In the genomic region with DNA sequence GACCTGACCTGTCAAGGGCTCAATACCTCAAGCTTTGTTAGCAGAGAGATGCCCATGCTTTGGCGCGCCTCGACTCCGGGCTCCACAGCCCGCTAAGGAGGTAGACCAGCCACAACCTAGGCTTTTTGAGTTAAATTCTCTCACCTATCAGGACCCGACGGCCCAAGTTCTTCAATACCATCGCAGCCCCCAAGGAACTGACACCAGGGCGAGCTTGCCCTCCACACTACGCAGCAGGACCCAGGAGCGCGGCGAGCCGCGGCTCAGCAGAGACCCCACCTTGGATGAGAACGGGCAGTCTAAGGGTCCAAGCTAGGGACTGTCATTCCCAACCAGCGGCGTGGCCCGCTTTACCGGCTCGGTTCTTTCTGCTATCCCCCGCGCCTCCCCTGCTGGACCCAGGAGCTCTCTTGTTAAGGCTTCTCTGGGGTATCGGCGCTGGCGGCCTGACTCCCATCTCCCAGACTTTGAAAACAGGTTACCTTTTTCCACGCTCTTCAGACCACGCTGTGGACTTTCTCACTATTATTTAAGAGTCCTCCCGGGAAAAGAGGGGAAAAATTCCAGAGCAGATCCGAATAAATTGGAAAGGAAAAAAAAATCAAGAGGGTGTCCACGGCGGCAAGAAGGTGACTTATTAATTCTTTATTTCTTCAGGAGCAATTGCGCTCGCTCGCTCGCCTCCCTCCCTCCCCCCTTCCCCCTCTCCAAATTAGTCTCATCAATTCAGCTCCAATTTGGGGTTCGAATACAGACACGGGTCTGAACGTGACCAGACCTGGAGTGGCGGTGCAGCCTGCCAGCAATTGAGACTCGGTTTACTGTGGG, we compare ENCODE assay signal across 8 mouse cellular contexts. TPM values are rescaled to one million over a fixed set of nuclear protein-coding genes. Genes with fewer than 3 reads are reported as not detected.
A peak's percentile ranks its signal among the peaks of the same experiment; 100 is the strongest.
DNase-seq lines count a peak whose midpoint lies in the region; ATAC-seq and TF ChIP-seq lines count a peak whose summit lies in the region.

Gene Fli1, minus strand, starts transcription at position 650 of the 828 bp plus-strand sequence.

- H3K27ac ChIP-seq in heart, embryonic 10.5 days = peak within 1 kb of the TSS; percentile 87
- peak within 1 kb of the TSS; percentile 90 for H3K27ac ChIP-seq in kidney, embryonic 15.5 days
- H3K27ac ChIP-seq in midbrain, embryonic 10.5 days (replicated peaks) = peak within 1 kb of the TSS; percentile 57; the same call in 1 of the 2 replicates

- peaks cover 82% of the 10 kb centered on the region for H3K27me3 ChIP-seq in heart, embryonic 10.5 days (ENCODE audit: insufficient read depth, poor library complexity, severe bottlenecking)
- H3K27me3 ChIP-seq in kidney, embryonic 15.5 days = peaks cover 65% of the 10 kb centered on the region
- H3K27me3 ChIP-seq in midbrain, embryonic 10.5 days (ENCODE audit: low read depth, poor library complexity, severe bottlenecking) = peaks cover 100% of the 10 kb centered on the region

- no peak for TF ChIP-seq POLR2A in brain, embryonic 14.5 days (IDR thresholded peaks at IDR 0.05; ENCODE audit: borderline replicate concordance, extremely low read depth, insufficient read depth, insufficient read length, poor library complexity, severe bottlenecking)

- peak within 1 kb of the TSS; percentile 82 for H3K9ac ChIP-seq in kidney, embryonic 15.5 days

- H3K4me3 ChIP-seq in heart, embryonic 10.5 days = peak within 1 kb of the TSS; percentile 72
- H3K4me3 ChIP-seq in kidney, embryonic 15.5 days (replicated peaks) = peak within 1 kb of the TSS; percentile 74
- peak within 1 kb of the TSS; percentile 71 for H3K4me3 ChIP-seq in midbrain, embryonic 10.5 days

- peak; percentile 31 for DNase-seq in kidney, adult 9 months
- DNase-seq in kidney, adult 8-10 months = no peak
- DNase-seq in brain, embryonic 14.5 days (ENCODE audit: low read depth) = peak; percentile 27
- no peak for DNase-seq in heart, embryonic 10.5 days (ENCODE audit: low spot score)
- DNase-seq in midbrain, embryonic 10.5 days (ENCODE audit: low spot score) = peak; percentile 63
- DNase-seq in thymus, postnatal 25 days = peak; percentile 47
- no peak for DNase-seq in right cerebral cortex, postnatal 25 days

- peaks cover 68% of the 10 kb centered on the region for H3K4me1 ChIP-seq in heart, embryonic 10.5 days
- H3K4me1 ChIP-seq in kidney, embryonic 15.5 days = peaks cover 86% of the 10 kb centered on the region
- H3K4me1 ChIP-seq in midbrain, embryonic 10.5 days = peaks cover 76% of the 10 kb centered on the region

- H3K9me3 ChIP-seq in heart, embryonic 10.5 days = no peaks in the 10 kb centered on the region
- H3K9me3 ChIP-seq in kidney, embryonic 15.5 days (replicated peaks) = no peaks in the 10 kb centered on the region
- H3K9me3 ChIP-seq in midbrain, embryonic 10.5 days (replicated peaks) = no peaks in the 10 kb centered on the region

- WGBS in heart, embryonic 10.5 days = under 1% methylated on average over 41 of the region's 41 CpGs
- WGBS in kidney, embryonic 15.5 days = under 1% methylated on average over 41 of the region's 41 CpGs
- WGBS in midbrain, embryonic 10.5 days = under 1% methylated on average over 41 of the region's 41 CpGs

- peak within 1 kb of the TSS; percentile 95 for H3K4me2 ChIP-seq in kidney, embryonic 15.5 days

- H3K36me3 ChIP-seq in heart, embryonic 10.5 days = no peaks in the 10 kb centered on the region
- no peaks in the 10 kb centered on the region for H3K36me3 ChIP-seq in kidney, embryonic 15.5 days
- H3K36me3 ChIP-seq in midbrain, embryonic 10.5 days = no peaks in the 10 kb centered on the region

- TF ChIP-seq CTCF in brain, embryonic 14.5 days (IDR thresholded peaks at IDR 0.05; ENCODE audit: borderline replicate concordance, extremely low read depth, insufficient read depth, insufficient read length) = no peak

- no peak for ATAC-seq in kidney, embryonic 15.5 days (replicated peaks; ENCODE audit: low FRiP score)

RNA-seq across cellular contexts. Expression of gene Fli1, which starts in this region (rescaled TPM):
- 2.5 and 5.3 TPM in 2 replicates for polyA plus RNA-seq in brain, embryonic 14.5 days (2012; rRNA removed)
- 17.5 and 20.8 TPM in 2 replicates for polyA plus RNA-seq in heart, embryonic 10.5 days (2016; fragmentation: Nextera tagmentation; extraction: Ambion mirVana)
- 28.3 and 31.0 TPM in 2 replicates for polyA plus RNA-seq in kidney, embryonic 15.5 days (2015; fragmentation: Nextera tagmentation; extraction: Ambion mirVana)
- polyA plus RNA-seq in midbrain, embryonic 10.5 days (2016; fragmentation: Nextera tagmentation; extraction: Ambion mirVana) = 13.9 and 17.6 TPM in 2 replicates

Comparison
In these comparisons a context has a peak if more than half of its experiments do, and no peak if none do; other contexts are left out.
1. DNase-seq: peak in kidney, adult 9 months (single experiment), brain, embryonic 14.5 days (single experiment), midbrain, embryonic 10.5 days (single experiment) and thymus, postnatal 25 days (single experiment); none in kidney, adult 8-10 months (0 of 2), heart, embryonic 10.5 days (single experiment) and right cerebral cortex, postnatal 25 days (single experiment).
2. Peak in every context shown above with its lines, with median percentiles within 50 percentile points of each other: H3K27ac ChIP-seq and H3K4me3 ChIP-seq.